ENCODE assay signal across 22 mouse cellular contexts in the genomic region with DNA sequence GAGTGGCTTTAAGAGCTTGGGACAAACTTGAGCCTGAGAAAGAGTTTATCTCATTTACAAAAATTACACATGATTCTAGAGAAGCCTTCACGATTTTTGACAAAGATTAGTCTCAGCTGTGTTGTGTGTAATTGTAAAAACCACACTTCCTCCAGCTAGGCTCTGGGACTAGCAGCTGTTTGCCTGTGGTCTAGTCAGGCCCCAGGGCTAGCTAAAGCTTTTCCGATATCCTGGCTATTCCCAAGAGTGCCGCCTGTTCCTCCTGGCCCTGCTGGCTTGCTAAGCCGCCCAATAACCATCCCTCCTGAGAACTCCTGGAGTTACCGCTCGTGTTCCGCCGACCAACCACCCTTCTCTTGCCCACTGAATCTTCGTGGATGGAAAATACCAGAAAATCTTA.
"Had no signal": no experiment of that assay in that cellular context is flagged by ENCODE, and none has a peak within 500 bp of the region (broad histone marks: within the 10 kb centered on the region; RNA-seq: fewer than 3 reads in every experiment).

No protein-coding gene starts in this region.

- H3K4me3 ChIP-seq: heart, embryonic 10.5 days; heart, embryonic 12.5 days; hindbrain, embryonic 13.5 days; hindbrain, embryonic 15.5 days; layer of hippocampus, adult 2 months; limb, embryonic 12.5 days; limb, embryonic 15.5 days; liver, embryonic 12.5 days had no signal

- H3K9ac ChIP-seq: heart, embryonic 12.5 days; hindbrain, embryonic 15.5 days; limb, embryonic 12.5 days; limb, embryonic 15.5 days; liver, embryonic 12.5 days; liver, embryonic 14.5 days had no signal

- H3K9me3 ChIP-seq: heart, embryonic 10.5 days; heart, embryonic 12.5 days; hindbrain, embryonic 13.5 days; hindbrain, embryonic 15.5 days; limb, embryonic 12.5 days; limb, embryonic 15.5 days; liver, embryonic 12.5 days had no signal

- H3K27me3 ChIP-seq: heart, embryonic 12.5 days; hindbrain, embryonic 13.5 days; hindbrain, embryonic 15.5 days; limb, embryonic 12.5 days; limb, embryonic 15.5 days; liver, embryonic 12.5 days had no signal

- H3K27ac ChIP-seq: heart, embryonic 10.5 days; hindbrain, embryonic 13.5 days; hindbrain, embryonic 15.5 days; hindbrain, postnatal 0 days; layer of hippocampus, adult 2 months; limb, embryonic 12.5 days; limb, embryonic 15.5 days; liver, embryonic 12.5 days; liver, embryonic 14.5 days had no signal

- ATAC-seq: hindbrain, postnatal 0 days; intestine, embryonic 16.5 days; liver, embryonic 12.5 days had no signal

- H3K36me3 ChIP-seq: heart, embryonic 10.5 days; heart, embryonic 12.5 days; hindbrain, embryonic 13.5 days; hindbrain, embryonic 15.5 days; limb, embryonic 12.5 days; limb, embryonic 15.5 days; liver, embryonic 12.5 days had no signal

- H3K4me2 ChIP-seq: heart, embryonic 12.5 days; hindbrain, embryonic 13.5 days; hindbrain, embryonic 15.5 days; limb, embryonic 12.5 days; limb, embryonic 15.5 days; liver, embryonic 12.5 days had no signal

- DNase-seq: gastrocnemius, postnatal 14 days; gastrocnemius, postnatal 36 days; heart, adult 18-20 months; heart, postnatal 10 days; heart, postnatal 36 days; kidney, adult 11 months; kidney, adult 8-10 months; kidney, postnatal 10 days; kidney, postnatal 25 days; kidney, postnatal 4 days; left cerebral cortex, postnatal 4 days had no signal
